Mouse (Mus musculus) CH12.LX (cell line): ENCODE data around the gene Gusb.

ENCODE experiments used
- BHLHE40 ChIP-seq: IDR thresholded peaks from 2 replicates; pipeline ENCODE4 v1.6.1; 2011; ENCODE audit warnings: mild to moderate bottlenecking, low read depth, low read length, improper control_type of control experiment
- CTCF ChIP-seq, 2 experiments: IDR thresholded peaks in 1 of 2; conservative IDR thresholded peaks in 1 of 2; 2 replicates each; pipeline ENCODE4 v1.5.1; 2011 to 2012; ENCODE audit warnings: low read depth in 2 of 2, low read length in 2 of 2, improper control_type of control experiment in 1 of 2, inconsistent platforms in 1 of 2, mild to moderate bottlenecking in 1 of 2, moderate library complexity in 1 of 2
- EP300 ChIP-seq: IDR thresholded peaks from 2 replicates; pipeline ENCODE4 v1.6.1; 2011; ENCODE audit warnings: low read length, improper control_type of control experiment
- POLR2A ChIP-seq: IDR thresholded peaks from 2 replicates; pipeline ENCODE4 v1.6.1; 2011; ENCODE audit warnings: low read depth, mild to moderate bottlenecking, improper control_type of control experiment, low read length
- RCOR1 ChIP-seq: conservative IDR thresholded peaks from 2 replicates; pipeline ENCODE4 v1.6.1; 2012; ENCODE audit warnings: low read depth, mild to moderate bottlenecking, inconsistent platforms, low read length, improper control_type of control experiment

- TF ChIP-seq BHLHE40 (no peak), POLR2A (no peak), CTCF (conservative IDR thresholded peaks at IDR 0.05 in 1 of 2, IDR thresholded peaks at IDR 0.05 in 1 of 2; ENCODE audit: low read depth in 2 of 2, low read length in 2 of 2) (no peak), RCOR1 (no peak), EP300 (no peak)
These were observed 16.6 kb upstream of the Gusb start for GRCm38 (mm10) chr5:130019461-130019860.
